Mouse (Mus musculus) layer of hippocampus, adult 9-11 months (tissue): Measurements from ENCODE around the gene Tarbp1.

ENCODE experiments used
- DNase-seq: peaks from one replicate; pipeline ENCODE4 v3.0.0; 2022

The Tarbp1 gene

DNA sequence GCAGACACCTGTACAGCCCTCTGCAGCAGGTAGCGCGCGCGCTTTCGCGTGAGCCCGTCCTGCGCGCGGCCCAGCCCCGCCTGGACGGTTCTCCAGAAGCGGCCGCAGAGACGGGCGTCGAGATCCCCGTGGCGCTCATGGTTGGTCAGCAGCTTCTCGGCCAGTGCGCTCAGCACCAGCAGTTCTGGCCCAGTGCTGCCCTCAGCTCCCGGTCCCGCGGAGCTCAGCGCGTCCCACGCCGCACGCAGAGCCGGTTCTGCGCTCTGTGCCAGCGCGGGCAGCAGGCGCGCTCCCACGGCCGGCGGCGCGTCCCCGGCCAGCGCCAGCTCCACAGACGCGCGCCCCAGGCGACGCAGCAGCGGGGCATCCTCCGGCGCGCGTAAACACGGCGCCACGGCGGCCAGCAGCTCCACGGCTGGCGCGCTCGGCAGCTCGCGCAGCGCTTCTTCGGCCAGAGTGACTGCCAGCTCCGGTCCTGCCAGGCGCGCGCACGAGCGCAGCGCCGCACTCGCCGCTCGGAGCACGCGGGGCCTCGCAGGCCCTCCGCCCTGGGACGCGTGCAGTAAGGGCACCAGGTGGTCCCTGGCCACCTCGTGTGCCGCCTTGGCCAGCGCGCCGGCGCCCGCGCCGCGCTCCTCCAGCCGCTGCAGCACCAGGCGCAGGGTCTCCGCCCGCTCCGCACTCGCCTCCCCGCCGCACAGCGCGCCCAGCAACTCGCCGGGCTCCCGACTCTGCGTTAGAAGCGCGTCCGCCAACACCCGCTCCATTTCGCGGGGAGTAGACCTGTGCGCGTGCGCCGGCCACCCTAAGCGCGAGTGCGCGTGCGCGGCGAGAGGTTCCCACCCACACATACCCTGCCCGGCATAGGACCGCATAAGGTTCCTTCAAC is at the start of gene Tarbp1:
Gene Tarbp1, minus strand, starts transcription at position 767 of the 889 bp plus-strand sequence.
- peak; percentile 91 for DNase-seq

DNA sequence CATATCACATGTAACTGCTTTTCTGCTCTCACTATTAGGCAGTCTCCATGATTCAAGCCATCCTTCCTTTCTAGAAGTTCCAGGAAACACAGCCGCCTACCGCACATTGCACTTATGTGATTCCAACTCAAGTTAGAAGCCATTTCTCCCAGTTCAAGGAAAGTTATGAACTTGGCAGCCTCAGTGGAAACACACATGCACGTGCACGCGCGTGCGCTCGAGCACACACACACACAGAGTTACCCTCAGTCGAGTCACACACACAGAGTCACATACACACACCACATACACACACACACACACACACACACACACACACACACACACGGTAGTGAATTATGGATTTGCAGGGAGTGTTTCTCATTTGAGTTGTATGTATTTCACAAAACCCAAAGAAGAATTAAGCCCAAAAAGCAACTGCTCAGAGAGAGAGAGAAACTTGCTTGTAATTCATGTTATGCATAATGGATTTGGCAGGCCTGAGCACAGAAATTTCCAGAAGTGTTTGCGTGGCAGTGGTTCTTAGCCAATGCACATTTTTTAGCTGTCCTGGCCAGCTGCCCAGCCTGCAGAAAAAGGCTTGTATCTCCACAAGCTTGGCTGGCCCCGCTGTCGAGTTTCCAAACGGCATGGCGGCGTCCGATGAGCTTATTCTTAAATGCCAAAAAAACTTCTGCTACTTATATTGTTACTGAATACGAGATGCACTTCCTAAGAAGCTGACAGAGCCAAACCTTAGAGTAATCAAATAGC is 49.5 kb upstream of the Tarbp1 start:
- peak; percentile 87 for DNase-seq

DNA sequence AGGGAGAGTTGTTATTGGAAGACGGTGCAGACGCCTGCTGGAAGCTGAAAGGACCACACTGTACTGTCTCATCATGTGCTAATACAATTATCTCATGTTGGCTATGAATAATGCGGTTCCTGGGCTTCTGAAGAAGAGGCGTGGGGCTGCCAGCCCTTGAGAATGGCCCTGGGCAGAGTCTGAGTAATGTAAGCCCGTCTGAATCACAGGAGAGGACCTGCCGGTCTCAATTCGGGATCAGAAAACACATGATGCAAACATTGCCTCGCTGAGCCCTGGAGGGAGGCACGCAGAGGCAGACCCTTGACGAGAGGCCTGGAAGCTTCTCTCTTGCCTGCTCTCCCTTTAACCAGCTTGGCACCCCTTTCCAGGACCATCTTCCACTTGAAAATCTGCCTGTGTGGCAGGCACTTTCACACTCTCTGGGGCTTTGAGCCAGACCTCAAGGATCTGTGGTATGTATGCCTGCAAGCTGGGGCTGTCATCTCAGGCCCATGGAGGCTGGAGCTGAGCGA is 48.3 kb upstream of the Tarbp1 start:
- no peak for DNase-seq

DNA sequence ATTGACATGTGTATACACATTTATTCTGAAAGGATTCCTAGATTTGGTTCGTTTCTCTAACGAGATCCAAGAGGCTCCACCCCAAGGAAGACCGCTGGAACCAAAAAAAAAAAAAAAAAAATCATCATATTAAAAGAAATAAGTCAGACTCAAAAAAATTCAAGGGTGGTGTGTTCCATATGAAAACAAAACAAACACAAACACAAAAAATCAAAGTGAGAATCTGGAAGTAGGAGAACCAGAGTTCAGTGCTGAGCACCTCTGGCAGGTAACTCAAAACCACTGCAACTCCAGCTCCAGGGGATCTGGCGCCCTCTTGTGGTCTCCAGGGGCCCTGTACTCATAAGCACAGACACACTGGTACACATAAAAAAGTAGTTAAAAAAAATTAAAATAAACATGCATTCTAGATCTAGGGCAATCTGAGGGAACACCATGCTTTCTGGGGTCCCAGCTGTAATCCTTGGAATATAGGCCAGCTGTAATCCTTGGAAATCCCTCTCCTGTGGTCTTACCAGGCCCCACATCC is 44.6 kb upstream of the Tarbp1 start:
- no peak for DNase-seq

DNA sequence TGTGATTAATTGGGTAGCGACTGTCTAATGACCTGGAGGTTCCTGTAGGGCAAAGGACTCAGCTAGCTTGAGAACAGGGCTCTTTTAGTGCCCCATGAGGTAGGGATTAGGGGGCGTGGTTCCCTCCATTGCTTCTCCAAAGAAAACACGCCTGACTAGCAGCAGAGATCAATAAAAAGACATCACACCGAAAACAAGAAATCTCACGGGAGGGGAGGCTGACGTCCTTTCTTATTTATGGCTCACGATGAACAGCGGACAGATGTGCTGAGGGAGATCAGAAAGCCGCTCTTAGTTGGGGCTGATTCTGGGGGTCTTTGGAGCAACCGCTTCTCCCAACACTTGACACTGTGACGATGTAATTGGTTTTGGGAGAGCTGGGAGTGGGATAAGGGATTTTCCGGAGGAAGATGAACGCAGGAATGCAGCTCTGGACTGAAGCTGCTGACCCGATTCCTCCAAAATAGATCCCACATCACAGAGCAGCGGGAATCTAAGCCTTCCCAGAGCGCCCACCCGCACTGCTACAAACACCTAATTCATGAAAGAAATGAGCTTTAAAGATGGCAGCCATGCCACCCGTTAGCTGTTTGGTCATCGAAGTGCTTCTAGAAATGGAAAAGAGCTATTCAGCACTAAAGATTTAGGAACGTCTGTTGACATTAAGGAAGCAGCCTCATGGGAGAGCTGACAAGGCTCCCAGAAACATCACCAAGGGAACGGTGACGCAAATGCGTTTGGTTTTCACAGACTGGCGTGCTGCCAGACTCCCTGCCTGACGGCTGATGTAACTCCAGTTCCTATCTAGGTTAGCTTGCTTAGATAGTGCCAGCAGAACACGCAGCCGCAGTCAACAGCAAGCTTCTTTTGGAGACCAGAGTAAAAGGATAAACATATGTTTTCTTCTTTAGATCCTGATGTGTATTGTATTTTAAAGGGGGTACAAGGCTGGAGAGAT is 42.0 kb upstream of the Tarbp1 start:
- peak; percentile 97 for DNase-seq

DNA sequence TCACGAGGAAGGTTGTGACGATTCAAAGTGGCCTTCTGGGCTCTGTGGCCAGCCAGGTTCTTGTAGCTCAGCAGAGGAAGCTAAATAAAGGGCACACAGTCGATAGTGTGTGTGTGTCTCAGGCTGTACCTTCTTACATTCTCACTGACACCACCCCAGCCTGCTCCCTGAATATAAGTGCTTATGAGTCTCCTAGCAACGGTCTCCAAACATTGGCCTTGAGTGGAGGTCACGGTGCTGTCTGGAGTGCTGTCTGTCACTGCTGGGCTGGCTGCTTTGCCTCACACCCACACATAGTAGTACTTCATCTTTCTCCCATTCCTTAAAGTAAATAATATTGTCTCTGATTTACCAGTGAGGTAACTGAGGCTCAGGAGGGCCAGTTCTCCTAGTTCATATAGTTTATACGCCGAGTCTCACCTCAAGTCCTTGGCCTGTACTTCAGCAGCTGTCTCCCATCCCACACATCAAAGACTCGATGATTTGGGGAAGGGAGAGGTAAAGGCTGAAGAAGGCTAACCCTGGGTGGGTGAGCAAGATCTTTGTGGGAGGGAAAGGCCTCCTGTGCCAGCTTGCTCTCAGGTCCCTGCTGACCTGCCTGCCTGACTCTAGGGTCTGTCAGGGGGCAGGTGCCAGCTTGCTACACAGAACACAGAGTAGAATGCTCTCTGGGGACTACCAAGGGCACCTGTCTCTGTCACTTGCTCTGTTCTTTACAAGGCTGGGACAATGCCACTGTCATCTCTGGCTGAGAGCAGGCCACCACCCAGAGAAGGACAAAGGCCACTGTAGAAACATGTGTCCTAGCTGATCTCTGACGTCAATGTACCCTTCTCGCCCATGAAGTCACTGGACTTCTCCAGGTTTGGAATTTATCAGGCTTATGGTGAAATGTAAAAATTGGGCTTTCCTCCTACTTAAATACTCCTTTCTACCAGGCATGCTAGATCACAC is 39.4 kb upstream of the Tarbp1 start:
- no peak for DNase-seq

DNA sequence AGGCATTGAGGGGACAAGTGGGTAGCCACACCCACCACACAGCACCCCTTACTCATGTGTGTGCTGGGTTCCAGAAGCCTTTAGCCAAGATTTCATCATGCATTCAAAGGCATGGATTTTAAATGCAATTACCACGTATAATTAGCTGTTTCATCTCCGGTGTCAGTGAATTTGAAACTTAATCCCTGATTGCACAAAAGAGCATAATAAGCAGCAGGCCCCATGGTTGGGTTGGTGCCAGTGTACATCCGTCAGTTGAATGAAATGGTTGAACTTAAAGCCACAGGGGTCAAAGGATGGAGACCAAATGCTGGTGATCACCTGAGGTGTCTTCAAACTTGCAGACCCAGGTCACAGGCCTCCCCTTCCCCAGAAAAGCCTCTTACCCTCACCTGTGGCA is 36.0 kb upstream of the Tarbp1 start:
- DNase-seq: no peak

DNA sequence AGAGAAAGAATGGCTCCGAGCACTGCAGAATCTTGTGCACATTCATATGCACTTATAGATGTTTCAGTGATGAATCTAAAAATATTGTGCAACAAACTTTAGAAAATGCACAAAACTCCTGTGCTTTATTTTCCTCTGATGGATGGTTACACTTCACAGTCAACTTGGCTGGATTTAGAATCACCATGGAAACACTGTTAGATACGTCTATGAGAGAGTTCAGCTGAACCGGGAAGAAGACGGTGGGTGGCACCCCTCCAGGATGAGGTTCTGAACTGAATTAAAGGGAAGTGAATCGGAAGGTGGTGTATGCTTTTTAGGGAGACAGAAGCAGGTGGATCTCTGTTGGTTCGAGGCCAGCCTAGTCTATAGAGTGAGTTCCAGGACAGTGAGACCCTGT is 34.8 kb upstream of the Tarbp1 start:
- no peak for DNase-seq

DNA sequence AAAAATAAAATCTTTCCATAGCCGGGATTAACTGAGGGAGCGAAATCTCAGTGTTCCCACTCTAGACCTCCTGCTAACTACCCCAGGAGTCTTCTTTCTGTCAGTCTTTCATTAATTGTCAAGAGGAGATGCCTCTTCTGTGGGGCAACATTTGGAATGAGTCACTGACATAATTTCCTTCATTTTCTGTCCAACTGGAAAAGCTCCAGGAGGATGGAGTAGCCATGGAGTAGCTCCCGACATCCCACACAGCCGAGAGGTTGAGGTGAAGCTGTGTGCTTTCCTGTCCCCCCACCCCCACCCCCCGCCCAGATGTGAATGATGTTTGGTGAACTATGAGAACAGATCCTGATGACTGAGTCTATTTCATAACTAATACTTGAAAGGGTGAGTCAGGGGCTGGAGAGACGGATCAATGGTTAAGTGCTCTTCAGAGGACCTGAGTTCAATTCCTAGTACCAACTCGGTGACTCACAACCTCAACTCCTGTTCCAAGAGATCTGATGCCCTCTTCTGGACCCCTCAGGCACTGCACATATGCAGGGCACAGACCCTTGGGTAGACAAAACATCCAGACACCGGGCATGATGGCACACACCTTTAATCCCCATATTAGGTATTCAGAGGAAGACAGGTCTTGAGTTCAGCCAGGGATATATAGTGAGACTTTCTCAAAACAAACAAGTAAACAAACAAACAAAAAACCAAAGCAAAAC is 34.2 kb upstream of the Tarbp1 start:
- no peak for DNase-seq

DNA sequence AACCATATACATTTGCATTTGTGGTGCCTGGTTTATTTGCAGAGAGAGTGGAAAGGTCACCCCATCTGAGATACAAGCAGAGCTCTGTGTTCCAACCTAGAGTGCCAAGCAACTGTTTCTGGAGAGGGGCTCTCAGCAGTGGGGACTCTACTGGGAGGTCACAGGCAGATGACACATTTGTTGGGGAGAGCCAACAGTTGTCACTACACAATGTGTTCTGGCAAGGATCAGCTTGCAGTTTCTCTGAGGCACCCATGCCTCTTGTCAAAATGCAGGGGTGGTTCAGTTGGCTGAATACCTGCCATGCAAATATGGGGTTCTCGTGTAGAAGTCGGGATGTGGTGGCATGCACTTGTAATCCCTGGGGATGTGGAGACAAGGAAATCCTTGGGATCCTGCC is 33.4 kb upstream of the Tarbp1 start:
- DNase-seq: no peak

DNA sequence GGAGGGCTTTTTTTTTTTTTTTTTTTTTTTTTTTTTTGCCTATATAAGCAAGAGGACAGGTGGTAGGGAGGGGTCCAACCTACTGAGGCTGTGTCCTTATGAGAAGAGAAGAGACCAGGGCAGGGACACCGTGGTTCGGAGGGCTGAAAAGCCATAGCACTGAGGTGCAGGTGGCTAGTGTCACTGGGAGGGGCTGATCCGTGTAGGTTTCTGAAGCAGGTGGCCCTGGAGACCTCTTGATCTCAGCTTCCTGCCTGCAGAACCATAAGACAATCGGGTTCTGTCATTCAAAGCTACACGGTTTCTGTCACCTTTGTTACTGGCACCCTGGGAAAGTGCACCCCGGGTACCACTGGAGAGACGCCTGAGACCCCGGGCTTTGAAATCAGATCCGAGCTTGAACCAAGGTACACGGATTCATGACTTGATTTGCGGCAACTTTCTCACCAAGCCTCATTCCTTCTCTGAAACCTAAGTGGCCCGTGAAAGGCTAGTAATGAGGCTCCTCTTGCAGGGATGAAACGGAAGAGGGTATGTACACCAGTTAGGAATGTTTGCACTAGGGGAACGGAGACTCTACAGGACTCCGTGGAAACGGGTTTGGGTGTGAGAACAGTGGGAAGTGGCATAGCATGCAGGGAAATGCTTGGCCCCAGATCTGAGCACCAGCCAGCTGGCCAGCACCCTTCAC is 29.8 kb upstream of the Tarbp1 start:
- no peak for DNase-seq

DNA sequence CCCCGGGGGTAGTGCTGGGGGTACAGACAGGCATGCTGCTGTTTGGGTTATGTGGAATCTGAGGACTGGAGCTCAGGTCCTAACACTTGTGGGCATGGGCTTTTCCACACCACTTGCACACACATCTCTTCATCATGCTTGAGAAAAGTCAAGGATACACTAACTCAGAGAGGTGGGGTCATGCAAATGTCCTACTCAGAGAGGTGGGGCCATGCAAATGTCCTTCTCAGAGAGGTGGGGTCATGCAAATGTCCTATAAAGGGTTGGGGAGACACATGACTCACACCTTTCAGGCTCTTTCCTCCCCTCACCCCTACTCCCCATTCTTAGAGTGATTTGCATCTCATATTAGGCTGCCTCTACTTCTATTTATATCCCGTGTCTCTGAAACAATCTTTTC is 27.9 kb upstream of the Tarbp1 start:
- no peak for DNase-seq

DNA sequence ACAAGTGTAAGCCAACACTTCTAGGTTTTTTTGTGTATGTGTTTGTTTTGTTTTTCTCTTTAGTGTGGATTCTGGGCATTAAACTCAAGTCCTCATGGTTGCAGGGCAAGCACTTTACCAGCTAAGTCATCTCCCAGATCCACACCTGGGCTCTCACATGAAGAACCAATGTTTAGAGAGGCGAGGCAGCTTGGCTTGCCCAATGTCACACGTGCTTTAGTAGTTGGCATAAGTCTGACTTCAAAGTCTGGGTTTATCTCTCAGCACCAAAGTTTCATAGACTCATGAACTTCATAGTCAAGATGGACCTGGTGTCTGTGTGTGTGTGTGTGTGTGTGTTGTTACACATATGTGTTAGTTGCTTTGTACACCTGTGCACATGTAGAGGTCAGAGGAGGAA is 24.5 kb upstream of the Tarbp1 start:
- no peak for DNase-seq

DNA sequence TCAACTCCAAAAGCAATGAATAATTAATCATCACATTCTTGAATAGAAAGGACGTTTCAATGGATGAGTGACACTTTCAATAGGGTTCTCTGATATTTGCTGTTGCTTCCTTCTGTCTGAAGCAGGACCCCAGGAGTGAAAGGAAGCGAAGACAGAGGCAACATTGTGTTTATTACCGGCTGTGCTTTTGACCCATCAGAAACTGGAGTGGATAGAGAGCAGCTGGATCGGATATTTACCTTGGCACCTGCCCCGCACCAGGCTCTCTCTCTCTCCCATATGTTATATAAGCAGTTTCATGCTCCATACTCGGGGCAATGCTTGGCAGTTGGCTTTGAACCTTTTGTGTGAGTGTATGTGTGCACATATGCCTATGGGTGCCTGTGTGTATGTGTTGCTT is 23.6 kb upstream of the Tarbp1 start:
- no peak for DNase-seq

DNA sequence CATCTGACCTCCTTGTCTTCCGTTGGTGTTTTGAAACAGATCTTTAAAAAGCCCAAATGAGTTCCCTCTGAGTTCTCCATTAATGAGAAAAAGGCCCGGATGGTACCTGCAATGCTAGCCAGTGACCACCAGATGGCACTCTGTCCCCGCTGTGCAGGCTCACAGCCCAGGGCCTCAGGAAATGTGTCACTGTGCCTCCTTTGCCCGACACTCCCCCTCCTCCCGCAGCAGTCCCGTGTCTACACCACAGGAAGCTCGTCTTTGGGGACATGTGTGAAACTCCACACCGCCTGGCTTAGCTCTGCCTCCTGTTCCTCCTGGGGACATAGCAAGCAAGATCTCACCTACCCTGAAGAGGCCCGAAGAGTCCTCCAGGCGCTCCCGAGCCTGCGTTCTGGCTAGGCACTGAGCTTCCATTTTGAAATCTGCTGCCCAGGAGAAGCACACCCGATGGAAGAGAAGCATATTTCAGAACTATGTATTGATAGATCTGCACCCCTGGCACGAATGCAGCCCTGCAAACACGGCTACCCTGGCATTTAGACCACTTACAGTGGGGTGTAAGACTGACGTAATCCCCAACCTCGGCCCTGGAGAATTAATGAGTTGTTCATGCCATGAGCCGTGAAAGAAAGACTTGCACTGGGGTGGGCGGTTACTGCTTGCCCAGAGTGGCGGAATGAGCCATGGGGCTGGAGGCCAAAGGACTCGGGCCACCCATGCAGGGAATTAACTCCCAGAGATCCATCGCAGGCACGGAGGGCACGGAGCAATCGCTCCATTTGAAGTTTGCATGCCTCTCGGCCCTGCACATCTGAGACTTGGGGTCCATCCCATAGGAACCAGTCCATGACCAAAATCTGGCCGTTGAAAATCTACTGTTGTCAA is 22.9 kb upstream of the Tarbp1 start:
- peak; percentile 94 for DNase-seq

DNA sequence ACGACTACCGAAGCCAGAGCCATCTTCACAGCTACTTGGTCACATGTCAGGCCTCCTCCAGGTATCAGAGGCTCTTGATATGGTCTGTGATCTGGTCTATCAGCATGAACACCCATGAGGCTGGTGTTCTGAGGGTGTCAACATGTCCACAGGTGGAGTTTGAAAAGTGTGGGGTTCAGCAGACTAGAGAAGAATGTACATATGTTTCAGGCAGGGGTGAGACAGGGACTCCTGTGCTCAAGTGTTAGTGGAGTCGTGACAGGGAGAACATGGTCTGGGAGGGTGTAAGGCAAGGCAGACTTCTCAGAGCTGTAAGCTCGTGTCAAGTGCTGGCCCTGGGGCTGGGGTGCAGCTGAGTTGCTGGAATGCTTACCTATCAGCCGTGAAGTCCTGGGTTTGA is 22.1 kb upstream of the Tarbp1 start:
- no peak for DNase-seq

DNA sequence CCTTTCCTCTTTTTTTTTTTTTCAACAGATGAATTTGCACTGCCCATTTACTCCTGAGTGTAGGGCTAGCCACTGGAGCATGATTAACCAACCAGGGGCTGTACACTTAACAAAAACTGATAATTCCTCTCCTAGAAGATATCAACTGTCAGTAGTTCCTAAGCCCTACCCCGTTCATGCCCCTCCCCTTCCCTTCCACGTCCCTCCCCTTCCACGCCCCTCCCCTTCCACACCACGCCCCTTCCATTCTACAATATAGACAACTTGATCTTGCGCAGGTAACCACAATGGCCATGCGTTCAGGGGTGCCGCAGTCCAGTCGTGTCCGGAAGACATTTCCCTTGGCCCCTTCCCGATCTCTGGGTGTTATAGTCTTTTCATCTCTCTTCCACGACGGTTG is 20.6 kb upstream of the Tarbp1 start:
- DNase-seq: no peak

DNA sequence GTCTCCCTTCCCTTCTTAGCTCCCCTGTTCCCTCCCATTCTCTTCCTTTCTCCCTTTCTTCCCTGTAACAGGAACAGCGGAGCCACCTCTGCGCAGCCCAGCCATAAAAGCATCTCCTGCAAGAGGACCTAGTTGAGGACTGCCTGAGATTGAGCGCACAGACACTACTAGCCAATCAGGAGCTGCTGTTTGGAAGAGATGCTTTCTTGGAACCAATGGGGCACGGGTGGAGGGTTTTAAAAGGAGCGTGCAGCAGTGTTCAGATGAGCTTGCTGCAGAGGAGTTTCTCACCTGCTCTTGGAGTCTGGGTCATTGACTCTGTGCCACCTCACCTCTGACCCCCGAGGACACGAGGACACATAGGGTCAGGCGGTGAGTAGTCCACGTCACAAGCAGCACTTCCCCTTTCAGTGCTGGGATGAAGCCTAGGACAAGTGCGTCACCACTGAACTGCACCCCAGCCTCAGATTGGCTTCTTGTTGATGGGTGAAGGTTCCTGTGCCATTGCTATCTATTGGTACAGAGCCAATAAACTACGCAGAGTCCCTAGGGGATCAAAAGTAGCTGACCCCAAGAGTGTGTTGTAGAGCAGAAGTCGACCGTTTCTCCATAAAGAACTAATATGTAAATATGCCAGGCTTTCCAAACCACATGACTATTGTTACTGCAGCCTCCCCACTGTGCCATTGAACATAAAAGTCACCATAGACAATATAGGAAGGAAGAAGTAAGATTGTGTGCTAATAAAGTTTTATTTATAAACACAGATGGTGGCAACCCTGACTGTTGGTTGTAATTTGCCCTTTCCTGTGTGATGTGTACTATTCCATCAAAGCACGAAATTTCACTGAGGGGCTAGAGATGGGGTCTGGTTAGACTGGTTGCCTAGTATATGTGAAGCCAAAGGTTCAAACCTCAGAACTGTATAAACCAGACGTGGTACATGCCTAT is 19.6 kb upstream of the Tarbp1 start:
- no peak for DNase-seq
